Mouse (Mus musculus) cerebral cortex, adult 2 months (tissue): ENCODE results near the gene Sncg.

Experiments
- WGBS: fragments of 180-500 bp; shearing (Covaris S2); methylation state at CpG from one replicate; pipeline ENCODE4 v1.1.7; 2018; 5-methylcytosine and 5-hydroxymethylcytosine counted together

Sncg gene

DNA sequence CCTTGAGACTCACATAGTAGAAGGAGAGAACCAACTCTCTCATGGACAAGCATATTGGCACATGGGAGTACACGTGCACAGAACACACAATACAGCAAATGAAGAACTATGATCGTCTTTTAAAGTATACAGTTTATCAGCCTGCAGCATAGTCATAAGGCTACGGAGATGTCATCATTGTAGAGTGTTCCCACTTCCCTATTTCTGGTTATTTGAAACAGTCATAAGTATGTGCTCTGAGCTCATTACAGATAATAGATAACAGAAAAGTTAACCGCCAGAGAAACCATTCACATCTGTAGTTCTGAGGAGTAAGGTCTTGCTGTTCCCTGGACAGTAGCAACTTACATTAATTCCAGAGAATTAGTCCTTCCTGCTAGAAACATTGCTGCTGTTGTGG is 31.5 kb downstream of the Sncg start:
- WGBS: 85% methylated on average over 4 of the region's 4 CpGs

DNA sequence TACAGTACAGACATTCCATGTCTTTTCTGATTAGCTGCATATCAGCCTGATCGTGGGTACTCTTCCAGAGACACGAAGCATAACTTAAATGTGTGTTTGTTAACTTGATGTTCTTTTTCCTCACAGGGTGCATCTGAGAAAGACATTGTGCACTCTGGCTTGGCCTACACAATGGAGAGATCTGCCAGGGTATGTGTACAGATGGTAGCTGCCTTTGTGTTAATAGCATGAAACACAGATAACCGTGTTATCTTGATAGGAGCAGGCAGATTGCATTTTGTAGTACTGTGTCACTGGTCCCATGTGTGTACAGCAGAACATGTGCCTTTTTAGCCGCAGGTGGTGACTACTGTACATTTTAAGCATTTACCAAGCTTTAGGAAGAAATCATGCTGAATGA is 32.6 kb downstream of the Sncg start:
- 78% methylated on average over 4 of the region's 4 CpGs for WGBS

DNA sequence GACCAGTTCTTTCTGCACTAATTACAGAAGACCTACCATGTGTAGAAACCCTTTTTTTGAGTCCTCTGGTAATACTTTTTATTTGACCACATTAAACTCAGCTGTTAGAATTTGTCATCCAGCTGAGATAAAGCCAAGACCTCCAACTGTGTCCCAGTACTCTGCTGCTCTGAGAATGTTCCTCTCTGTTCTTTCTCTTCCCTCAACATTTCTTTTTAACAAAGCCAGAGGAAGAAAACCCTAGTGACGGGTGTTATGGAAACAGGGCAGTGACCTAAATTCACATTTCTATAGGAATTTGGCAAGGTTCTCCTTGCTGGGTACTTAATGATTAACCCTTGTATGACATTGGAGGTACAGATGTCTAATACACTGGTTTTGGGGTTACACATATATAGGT is 35.1 kb downstream of the Sncg start:
- 77% methylated on average over 1 of the region's 1 CpGs for WGBS

DNA sequence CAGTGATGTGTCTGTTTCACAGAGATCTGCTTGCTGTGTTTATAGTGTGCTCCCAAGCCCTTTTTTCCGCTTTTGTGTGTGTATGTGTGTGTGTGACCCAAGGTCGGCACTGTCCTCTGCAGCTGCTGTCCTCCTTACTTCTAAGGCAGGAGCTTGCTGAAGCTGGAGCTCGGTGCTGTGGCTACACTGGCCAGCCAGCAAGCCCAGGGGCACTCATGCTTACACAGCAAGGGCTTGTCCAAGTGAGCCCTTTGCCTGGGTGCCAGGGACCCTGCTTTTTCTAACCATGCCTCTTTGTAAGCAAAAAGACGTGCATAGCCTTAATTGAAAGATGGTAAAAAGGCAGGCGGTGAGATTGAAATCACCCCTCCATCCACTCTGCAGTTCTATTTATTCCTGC is 42.1 kb downstream of the Sncg start:
- 79% methylated on average over 5 of the region's 5 CpGs for WGBS

DNA sequence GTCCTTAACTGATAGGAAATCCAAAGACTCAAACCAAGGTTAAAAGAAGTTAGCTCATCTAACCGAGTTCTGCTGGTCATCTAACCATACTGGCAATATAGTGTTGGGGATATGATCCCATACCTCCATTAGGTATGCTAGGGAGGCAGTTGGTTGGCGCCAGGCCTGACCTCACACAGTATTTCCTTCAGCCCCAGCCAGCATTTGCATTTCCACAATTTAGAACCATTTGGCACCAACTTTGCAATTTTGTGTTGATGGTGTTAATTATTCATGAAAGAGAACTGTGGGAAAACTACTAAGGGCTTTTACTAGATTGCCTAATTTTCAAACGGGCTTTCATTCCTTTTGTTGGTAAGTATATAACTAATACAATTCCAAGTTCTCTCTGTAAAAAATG is 42.7 kb downstream of the Sncg start:
- 60% methylated on average over 3 of the region's 3 CpGs for WGBS

DNA sequence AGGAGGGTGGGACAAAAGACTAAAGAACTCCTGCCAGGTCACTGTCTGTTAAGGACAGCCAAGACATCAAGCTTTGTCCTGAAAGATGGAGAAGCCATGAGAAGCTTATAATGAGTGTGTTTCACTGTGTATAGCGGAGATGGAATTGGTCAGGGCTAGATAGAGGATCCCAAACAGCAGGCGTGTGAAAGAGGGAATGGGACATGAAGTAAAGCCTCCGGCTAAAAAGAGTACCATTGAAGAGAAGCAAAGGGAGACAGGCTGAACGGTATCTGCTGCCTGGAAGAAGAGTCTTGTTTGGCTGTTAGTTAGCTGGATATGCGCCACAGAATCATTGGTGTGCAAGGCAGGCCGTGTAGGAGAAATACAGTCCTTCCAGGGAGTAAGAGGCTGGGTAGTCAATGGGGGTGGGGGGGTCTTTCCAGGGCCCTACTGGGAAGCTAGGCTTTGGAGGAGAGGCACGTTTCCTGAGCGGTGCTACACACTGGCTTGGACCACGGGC is 43.9 kb downstream of the Sncg start:
- WGBS: 73% methylated on average over 9 of the region's 9 CpGs

DNA sequence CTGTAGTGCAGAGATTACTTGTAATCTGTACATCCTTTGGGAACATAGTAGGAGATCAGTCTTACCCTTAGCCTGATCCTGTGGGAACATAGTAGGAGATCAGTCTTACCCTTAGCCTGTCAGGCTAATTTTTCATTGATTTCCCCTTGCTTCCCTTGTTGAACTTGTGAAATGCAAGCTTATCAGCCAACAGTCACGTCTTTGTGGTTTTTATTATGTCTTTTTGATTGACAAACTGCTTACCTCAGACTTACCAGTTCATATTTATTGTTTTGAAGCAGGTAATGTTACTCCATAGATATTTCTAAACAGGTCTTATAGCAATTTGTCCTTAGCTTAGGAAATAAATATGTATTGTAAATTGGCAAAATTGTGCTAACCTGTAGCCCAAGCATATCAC is 47.0 kb downstream of the Sncg start:
- WGBS: 83% methylated on average over 1 of the region's 1 CpGs

DNA sequence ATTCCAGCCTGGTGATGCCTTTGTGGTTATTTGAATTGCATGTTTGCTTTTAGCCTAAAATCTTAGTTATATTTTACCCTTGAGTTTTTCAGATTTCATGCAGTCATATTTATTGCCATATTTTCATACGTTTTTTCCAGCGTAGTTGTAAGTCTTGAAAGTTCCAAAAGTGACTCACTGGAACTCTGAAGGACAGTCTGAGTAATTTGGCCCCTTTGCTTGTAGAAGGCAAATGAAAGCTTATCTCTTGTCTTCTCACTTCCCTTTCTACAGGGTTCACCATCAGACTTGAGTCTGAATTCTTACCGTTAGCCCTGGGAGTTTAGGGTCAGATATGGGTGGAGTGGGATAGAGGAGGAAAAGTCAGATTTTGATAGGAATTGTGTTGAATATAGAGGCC is 48.0 kb downstream of the Sncg start:
- 88% methylated on average over 3 of the region's 3 CpGs for WGBS

DNA sequence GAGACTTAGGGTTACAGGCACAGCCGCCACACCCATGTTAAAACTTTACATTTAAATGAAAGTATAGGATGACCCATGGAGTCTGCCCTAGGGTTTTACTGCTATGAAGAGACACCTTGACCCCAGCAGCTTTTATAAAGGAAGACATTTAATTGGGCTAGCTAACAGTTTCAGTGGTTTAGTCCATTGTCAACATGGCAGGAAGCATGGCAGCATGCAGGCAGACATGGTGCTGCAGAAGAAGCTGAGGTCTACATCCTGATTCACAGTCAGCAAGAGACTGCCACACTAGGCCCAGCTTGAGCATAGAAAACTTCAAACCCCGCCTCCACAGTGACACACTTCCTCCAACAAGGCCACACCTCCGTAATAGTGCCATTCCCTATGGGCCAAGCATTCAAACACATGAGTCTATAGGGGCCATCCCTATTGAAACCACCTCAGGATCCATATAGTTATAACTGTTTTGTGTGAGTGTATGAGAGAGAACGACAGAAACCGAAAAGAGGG is 51.0 kb downstream of the Sncg start:
- WGBS: 96% methylated on average over 5 of the region's 5 CpGs
